Mouse (Mus musculus) limb, embryonic 14.5 days (tissue): ENCODE measurements around the gene Cer1. TPM values are rescaled to one million over a fixed set of nuclear protein-coding genes. Genes with fewer than 3 reads are reported as not detected.

Experiments
- ATAC-seq: fragments of 200-750 bp; cut with Nextera tagmentation; 2 replicates; pipeline ENCODE4 v1.8.0; 2017; ENCODE audit warnings: low read depth, moderate number of reproducible peaks, moderate TSS enrichment; ENCODE audit not compliant: low FRiP score
- DNase-seq: peaks from one replicate; pipeline ENCODE4 v3.0.0-alpha.2; 2015; ENCODE audit warnings: low spot score
- H3K27ac ChIP-seq: fragments of 300-500 bp; sonication (generic); replicated peaks from 2 replicates; pipeline ENCODE4 v1.5.1; 2014; ENCODE audit warnings: low read depth, mild to moderate bottlenecking, low read length, moderate library complexity, mixed read lengths
- H3K27me3 ChIP-seq: fragments of 300-500 bp; sonication (generic); 2 replicates; pipeline ENCODE4 v1.6.1; 2014; ENCODE audit warnings: low read length, mixed read lengths; ENCODE audit not compliant: control insufficient read depth, insufficient read depth
- H3K36me3 ChIP-seq: fragments of 300-500 bp; sonication (generic); 2 replicates; pipeline ENCODE4 v1.6.1; 2014; ENCODE audit warnings: mild to moderate bottlenecking, low read length, moderate library complexity, mixed read lengths; ENCODE audit not compliant: control insufficient read depth, insufficient read depth
- H3K4me1 ChIP-seq: fragments of 300-500 bp; sonication (generic); 2 replicates; pipeline ENCODE4 v1.6.1; 2014; ENCODE audit warnings: antibody characterized with exemption, low read length, mixed read lengths; ENCODE audit not compliant: control insufficient read depth, insufficient read depth
- H3K4me2 ChIP-seq: fragments of 300-500 bp; sonication (generic); replicated peaks from 2 replicates; pipeline ENCODE4 v1.6.1; 2014; ENCODE audit warnings: low read depth, mild to moderate bottlenecking, low read length, moderate library complexity; ENCODE audit not compliant: severe bottlenecking
- H3K4me3 ChIP-seq: fragments of 300-500 bp; sonication (generic); replicated peaks from 2 replicates; pipeline ENCODE4 v1.5.1; 2014; ENCODE audit warnings: low read length
- H3K9ac ChIP-seq: fragments of 300-500 bp; sonication (generic); 2 replicates; pipeline ENCODE4 v1.6.1; 2014; ENCODE audit warnings: mild to moderate bottlenecking, low read depth, low read length, moderate library complexity; ENCODE audit not compliant: severe bottlenecking
- H3K9me3 ChIP-seq: fragments of 300-500 bp; sonication (generic); 2 replicates; pipeline ENCODE4 v1.6.1; 2016; ENCODE audit warnings: low read length; ENCODE audit not compliant: control insufficient read depth
- POLR2A ChIP-seq: fragments of 200-500 bp; IDR thresholded peaks from 2 replicates; pipeline ENCODE4 v1.8.0; 2012; ENCODE audit warnings: inconsistent platforms, mild to moderate bottlenecking, moderate library complexity, borderline replicate concordance; ENCODE audit not compliant: insufficient read depth, insufficient read length; ENCODE audit errors: extremely low read depth
- WGBS: fragments of 180-500 bp; shearing (Covaris S2); extraction: QIAGEN DNeasy Blood & Tissue Kit; methylation state at CpG from one replicate; pipeline ENCODE4 v1.1.7; 2014; 5-methylcytosine and 5-hydroxymethylcytosine counted together
- polyA plus RNA-seq, 2 experiments: library from polyadenylated mRNA; depleted of rRNA in 1 of 2; stranded (reverse) in 1 of 2; unstranded in 1 of 2; fragments of >200 nt; fragmentation: Nextera tagmentation in 1 of 2; extraction: Ambion mirVana in 1 of 2; gene quantifications; 2 replicates each; pipeline versions ENCODE4 v1.2.1 to v1.2.3; 2012 to 2014

The Cer1 gene
- polyA plus RNA-seq, 2 experiments = 0.70 to 0.80 TPM

DNA sequence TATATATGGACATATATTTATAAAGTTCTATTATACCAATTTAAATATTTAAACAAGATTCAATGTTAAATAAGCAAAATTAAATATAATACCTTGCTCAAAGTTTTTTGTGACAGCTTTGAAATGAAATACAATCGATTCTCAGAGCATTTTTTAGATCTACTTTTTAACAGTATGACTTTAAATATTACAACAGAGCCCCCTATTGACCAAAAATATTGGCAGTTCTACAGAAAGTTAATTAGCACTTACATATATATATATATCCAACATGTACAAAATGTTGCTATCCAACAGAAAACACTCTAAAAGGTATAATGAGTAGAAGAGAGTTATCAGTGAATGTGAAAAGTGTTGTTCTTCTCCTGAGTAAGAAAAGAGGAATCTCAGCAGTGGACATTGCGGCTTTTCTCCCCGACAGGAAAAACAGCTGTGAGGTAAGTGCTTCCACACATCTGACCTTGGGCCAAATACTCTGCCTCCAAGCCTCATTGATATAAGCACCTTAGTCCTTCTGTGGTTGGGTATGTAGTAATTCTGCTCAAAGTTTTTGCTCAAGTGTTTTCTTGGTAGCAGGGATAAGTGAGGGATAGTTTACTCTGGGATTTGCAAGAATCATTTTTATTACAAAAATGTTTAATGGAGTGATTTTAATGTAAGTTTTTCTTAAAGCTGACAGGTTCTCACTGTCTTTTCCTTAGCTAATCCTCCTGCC lies 47.3 kb downstream of the Cer1 start:
- Histone ChIP-seq H3K27me3 (no peaks in the 10 kb centered on the region), H3K36me3 (peaks cover 24% of the 10 kb centered on the region), H3K4me3 (no peak overlapping the region), H3K9me3 (no peaks in the 10 kb centered on the region), H3K4me2 (no peak overlapping the region), H3K4me1 (no peaks in the 10 kb centered on the region), H3K9ac (no peak overlapping the region), H3K27ac (no peak overlapping the region)
- no peak for ATAC-seq
- WGBS = 60% methylated on average over 3 of the region's 3 CpGs
- TF ChIP-seq POLR2A = no peak
- DNase-seq = peak; percentile 72

Other genes starting within 250 kb of the Cer1 start
- gene Nfib, start 179.4 kb downstream of the Cer1 start, polyA plus RNA-seq (2012; rRNA removed) = 57.3 and 58.2 TPM in 2 replicates
- gene Nfib, start 179.4 kb downstream of the Cer1 start, polyA plus RNA-seq (2014; fragmentation: Nextera tagmentation; extraction: Ambion mirVana) = 126 and 144 TPM in 2 replicates
- 11.1 and 11.2 TPM in 2 replicates for gene Zdhhc21, start 25.2 kb downstream of the Cer1 start, polyA plus RNA-seq (2012; rRNA removed)
- 12.5 and 15.7 TPM in 2 replicates for gene Zdhhc21, start 25.2 kb downstream of the Cer1 start, polyA plus RNA-seq (2014; fragmentation: Nextera tagmentation; extraction: Ambion mirVana)
- gene Frem1, start 167.2 kb upstream of the Cer1 start, polyA plus RNA-seq (2012; rRNA removed) = 16.6 and 21.7 TPM in 2 replicates
- gene Frem1, start 167.2 kb upstream of the Cer1 start, polyA plus RNA-seq (2014; fragmentation: Nextera tagmentation; extraction: Ambion mirVana) = 12.8 and 12.9 TPM in 2 replicates